Mouse (Mus musculus) ES-CJ7 (cell line): ENCODE measurements around the gene Adcy2.

ENCODE experiments used
- DNase-seq: peaks from one replicate; pipeline ENCODE4 v3.0.0; 2011; ENCODE audit warnings: low read depth, low spot score

Gene Adcy2

DNA sequence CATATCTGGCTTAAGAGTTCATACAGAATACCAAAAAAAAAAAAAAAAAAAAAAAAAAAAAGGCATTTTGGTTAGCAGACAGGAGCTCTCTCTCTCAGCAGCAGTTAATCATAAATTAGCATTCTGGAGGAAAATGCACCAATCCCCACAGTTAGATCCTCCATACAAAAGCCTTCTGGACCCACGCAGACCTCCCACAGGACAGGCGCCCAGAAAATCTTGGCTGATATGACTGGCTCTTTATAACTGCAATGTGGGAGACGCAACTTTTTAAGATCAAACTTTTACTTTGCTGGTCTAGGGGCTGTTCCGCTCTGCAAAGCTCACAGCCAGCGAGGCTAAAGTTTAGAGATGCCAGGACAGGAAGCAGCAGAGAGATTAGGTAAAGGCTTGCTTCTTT is 37.8 kb downstream of the Adcy2 start:
- DNase-seq = no peak

DNA sequence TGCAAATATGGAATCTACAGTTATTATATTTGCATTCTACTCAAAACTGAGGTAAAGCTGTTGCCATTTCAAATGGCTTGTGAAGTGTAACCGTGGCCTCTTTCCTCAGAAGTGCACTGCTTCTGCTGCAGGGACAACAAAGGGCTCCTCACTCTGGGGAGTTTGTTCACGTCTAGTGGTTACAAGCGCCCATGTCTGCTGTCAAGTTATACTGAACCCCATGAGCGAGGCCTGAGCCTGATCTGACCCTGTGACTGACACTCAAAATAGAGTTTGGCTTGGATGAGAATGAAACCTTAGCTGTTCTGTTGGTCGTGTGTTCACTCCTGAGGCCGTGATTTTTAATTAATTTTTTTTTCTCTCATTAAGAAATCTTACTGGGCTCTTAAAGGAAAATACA is 38.8 kb downstream of the Adcy2 start:
- no peak for DNase-seq

DNA sequence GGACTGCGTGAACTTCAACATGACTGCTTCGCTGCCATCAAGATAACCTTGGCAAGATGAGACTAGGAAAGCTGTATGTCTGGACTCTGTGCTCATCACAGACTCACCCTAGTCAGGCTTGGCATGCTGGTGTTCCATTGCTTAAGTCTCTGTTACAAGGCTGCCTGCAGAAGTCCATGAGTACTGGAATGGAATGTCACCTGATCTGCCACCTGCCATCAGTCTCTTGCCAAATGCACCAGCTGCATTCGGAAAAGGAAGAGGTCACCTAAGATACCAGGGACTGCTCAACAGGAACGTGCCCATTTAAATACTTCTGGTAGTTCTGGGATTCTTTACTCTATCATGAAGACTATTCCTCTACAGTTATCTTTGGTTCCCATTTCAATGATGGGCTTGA is 39.9 kb downstream of the Adcy2 start:
- DNase-seq = no peak

DNA sequence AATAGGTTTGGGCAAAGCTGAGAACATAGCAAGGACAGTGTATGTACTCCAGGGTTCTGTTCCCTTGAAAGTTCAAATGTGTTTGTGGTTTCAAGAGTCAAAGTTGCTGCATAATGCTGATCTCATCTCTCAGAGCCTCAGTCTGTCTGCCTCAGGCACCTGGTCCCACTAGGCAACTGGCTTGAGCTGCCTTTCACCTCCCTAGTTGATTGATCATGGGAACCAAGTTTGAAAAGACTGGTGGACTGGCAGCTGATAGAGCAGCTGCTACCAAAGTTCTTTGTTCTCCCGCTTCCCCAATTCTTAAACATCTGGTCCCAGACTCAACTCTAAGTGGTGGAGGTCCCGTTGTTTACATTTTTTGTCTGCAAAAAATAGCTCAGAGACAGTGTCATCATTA is 56.6 kb downstream of the Adcy2 start:
- DNase-seq = no peak

DNA sequence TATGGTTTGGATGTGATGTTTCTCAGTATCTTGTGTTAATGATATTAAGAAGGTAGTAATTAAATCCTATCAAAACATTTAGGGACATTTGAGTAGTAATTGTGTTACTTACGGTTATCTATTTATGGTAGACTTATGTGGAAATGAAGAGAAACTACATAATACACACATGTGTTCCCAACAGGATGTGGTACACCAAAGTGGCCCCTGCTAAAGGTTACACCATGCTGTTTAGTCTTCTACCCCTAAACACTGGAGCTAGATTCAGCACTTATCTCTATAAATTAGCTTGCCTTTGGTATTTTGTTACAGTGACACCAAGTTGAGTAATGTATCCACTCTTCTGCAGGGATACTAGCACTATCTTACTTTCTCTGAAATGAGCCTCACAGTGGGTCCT is 57.9 kb downstream of the Adcy2 start:
- DNase-seq = no peak

DNA sequence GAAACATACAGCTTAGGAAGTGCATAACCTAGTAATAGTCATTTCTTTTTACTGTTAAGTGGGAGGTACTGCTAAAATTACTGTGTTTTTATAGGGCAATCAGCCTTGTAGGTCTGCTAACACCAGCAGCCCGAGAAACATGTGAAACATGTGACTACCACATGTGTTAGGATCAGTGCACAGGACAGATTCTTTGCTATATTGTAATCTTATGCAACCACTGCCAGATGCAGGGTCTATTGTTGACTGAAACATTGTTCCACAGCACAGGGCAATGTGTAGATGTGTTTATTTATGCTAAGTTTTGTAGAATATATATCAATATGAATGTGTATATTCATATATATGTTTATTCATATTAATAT is 67.1 kb downstream of the Adcy2 start:
- DNase-seq = no peak

DNA sequence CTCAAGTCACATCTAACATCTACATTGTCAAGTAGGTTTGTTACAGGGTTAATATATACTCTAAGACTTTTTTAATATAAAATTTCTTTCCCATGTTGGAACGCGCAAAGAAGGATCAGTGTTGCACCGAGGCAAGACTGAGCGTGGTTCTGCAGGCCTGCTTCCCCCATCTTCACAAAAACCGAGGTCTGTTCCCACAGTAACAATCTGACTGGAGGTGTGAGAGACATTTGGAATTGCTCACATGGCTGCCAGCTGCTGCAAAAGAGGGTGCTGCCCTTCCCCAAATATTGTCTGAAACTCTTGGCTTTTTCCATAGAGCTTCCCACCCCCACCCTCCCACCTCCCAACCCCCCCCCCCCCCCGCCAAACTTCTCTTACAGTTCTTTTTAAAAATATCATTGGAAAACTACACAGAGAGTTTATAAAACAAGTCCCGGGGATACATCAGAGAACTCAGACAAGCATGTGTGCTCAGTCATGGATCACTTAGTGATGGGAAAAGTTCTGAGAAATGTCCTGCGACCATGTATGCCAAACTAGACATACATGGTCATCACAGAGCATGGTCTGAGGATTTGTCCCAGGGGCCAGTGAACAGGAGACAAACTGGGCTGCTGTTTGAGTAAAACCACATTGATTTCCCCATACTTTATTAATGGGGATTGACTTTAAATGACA is 67.6 kb downstream of the Adcy2 start:
- DNase-seq = no peak

DNA sequence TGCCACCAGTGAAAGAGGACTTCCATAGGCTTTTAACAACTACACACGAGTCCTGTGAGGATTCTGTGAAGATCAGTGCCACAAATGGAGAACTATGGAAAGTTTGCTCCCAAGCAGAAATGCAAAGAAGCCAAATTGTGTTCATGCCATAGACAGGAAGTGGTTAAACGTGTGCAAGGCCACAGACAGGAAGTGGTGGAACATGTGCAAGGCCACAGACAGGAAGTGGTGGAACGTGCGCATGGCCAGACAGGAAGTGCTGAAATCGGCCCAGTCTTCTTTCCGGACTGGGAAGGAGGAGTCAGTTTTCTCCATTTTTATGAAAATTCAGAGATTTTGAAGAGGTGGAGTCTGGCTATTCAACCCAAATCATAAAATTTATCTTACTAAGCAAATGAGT is 70.9 kb downstream of the Adcy2 start:
- no peak for DNase-seq

DNA sequence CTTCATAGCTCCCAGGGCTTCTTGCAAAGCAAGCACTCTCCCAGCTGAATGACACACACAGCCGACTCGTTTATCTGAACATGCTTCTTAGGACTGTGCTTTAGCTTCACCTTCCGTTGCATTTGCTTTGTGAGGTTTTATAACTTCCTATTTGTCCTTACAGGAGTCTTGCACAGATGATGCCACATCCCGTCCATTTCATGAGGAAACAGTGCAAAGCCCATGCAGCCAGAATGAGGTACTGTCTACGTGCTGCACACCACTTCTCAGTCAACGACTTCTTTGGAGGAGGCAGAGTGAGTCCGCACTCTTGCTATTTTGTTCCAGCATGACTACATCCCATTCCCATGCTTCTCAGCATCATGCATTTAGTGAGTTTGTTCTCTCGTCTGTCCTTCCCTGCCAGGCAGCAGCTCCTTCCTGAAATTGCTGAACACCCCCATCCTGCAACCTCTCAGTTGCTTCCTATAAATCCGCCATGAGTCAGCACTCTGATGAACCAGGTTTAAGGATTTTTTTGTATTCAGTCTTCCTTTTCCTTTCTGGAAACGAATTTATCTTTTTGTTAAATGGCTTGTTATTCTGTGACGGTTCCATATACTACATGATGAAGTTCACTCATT is 85.6 kb downstream of the Adcy2 start:
- no peak for DNase-seq

DNA sequence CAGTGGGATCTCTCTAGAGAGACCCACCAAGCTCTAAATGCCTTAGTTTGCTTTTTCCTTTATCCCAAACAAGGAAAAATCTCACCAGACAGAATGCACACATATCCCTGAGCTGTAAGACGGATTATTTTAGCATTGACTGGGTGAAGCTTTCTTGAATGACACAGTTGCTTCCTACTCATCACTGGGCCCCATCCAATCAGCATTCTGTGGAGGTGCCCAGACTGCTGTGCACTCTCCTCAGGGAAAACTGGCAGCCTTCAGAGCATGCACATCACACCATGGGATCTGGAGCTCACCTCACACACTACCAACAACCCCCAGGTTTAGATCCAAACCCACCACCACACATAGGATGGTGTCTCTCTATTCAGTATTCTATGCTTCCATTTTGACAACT is 92.7 kb downstream of the Adcy2 start:
- no peak for DNase-seq

DNA sequence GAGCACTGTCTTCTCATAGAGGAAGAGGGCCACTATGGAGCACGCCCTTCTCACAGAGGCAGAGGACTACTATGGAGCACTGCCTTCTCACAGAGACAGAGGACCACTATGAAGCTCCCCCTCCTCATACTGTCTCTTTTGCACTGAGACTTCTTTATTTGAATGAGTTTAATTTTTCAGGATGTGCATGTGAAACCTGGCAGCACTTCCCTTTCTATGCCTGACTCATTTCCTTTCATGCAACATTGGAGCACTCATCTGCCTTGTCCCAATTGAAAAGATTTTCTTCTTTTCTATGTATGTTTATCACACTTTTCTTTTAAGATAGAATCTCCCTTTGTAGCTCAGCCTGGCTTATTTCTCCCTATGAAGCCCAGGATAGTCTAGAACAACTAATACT is 96.6 kb downstream of the Adcy2 start:
- DNase-seq = no peak

DNA sequence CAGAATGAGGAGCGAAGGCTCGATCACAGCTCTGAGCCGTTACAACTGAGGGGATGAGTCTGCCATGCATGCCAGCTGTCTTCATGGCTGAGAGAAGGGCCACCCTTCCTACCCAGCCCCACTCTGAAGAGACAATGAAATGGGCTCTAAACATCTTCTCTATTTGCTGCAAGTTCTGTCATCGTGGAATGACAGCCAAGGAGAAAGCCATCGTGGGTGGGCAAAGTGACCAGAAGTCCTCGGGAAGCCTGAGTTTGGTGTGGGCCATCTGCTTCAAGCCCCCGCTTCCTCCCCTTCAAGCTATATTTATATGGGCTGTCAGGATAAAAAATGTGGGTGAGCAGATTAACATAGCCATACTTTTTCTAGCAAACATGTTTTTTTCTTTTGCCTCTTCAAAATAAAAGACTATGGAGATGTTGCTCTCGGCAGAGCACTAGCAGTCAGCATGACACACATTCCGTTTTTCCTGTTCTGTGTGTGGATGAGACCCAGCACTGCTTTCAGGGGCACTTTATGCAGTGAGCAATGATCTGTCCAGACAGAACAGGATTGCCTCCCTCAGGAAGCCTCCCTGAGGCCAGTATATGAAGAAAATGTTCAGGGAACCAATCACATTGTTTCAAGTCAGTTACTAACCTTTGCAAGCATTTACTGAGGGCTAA is 109.3 kb downstream of the Adcy2 start:
- no peak for DNase-seq

DNA sequence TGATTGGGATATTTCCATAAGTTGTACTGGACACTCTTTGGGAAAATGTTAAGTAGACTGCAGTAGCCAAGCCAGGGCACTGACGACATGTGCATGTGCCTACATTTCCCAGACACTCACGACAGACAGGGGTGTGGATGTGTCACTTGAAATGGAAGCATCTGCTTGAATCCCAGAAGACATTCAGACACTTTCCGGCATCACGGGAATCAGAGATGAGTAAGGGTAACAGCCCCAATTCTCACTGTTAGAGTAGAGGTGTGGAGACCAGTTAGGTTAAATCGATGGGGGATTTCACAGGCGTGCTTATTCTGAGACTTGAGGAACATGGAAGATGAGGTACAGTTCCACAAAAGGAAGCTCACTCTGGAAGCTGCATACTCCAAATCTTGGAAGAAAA is 130.6 kb downstream of the Adcy2 start:
- no peak for DNase-seq

DNA sequence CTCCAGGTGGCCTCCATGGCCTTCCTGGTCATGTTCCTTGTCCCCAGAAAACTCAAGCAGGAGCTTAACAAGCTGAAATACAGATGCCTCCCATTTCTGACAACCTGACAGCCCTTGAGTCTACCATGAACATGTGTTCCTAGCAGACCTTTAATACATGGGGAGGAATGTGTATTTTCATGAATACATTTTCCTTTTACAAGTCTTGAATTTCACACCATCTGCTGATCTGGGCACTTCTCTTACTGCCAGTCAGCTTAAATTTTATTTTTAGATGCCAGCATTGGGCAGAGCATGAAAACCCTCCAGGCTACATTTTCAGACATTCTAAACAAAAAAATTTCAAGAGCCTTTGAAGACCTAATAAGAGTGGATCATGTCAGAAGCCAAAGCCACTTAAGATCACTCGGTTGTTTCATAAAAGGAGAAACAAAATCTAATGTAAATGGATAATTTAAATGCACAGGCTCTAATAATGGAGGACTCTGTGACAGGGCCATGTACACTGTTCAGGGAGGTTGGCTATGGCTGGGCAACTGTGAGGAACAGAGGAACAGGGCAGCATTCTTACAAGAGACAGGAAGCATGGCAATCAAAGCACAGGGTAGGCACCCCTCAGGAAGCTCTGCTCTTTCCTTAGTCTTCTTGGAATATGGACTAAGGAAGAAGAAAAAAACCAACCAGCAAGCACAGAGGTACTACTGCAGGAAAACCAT is 131.2 kb downstream of the Adcy2 start:
- no peak for DNase-seq

DNA sequence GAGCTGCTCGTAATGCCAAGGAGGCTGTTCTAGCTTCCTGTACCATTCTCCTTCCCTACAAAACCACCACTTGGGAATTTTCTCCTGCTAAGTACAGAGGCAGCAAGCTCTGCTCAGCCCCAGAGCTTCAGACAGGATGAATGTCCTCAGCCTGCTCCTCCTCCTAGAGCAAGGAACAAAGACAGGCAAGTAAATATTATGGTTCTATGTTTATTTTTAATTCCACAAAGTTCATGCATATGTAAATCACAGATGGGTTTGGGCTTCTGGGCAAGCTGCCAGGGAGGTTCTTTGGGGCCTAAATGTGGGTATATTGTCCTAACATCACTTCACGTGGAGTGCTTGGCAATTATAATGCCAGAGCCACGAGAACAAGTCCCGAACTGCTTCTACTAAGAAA is 139.3 kb downstream of the Adcy2 start:
- no peak for DNase-seq

DNA sequence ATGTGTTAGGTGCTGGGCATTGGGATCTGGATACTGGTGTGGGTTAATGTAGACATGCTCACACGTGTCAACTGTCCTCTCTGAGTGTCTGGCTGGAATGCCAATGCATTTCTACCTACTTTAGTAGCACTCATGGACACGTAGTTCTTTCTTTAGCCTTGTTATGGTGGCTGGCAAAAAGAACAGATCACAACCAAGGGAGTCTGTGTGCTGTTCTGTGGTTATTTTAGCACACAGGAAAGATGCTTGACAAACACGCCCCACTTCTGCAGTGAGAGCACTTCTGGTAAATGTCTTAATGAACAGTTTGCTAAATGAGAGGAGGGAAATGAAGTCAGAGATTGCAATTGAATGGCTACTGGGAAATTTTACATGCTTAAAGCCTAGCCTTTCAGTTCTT is 151.1 kb downstream of the Adcy2 start:
- DNase-seq = no peak

DNA sequence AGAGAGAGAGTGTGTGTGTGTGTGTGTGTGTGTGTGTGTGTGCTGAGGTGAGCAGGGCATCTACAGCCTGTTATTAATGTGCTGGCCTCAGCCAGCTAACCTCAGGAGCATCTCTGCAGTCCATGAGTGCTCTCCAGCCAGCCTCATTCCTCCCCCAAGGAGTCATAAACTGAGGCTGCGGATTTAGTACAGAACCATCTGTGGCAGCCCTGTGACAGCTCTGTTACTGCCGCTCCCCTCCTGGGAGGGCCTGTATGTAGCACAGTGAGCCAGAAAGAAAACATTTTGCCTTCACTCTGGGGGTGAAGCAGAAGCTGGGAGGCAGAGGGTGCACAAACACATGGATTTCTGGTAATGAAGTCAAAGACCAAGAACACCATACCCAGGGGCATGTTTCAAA is 159.8 kb downstream of the Adcy2 start:
- DNase-seq = no peak

DNA sequence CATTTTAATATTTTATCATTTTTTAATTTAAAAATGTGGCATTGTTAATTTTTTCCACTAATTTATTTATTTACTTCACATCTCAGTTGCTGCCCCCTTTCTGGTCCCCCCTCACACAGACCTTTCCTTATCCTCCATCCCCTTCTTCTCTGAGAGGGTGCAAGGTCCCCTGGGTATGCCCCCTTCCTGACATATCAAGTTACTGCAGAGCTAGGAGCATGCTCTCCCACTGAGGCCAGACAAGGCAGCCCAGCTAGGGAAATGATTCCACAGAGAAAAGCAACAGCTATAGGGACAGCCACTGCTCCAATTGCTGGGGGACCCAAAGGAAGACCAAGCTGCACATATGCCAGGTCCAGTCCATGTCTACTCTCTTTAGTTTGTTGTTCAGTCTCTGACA is 163.2 kb downstream of the Adcy2 start:
- DNase-seq = no peak

DNA sequence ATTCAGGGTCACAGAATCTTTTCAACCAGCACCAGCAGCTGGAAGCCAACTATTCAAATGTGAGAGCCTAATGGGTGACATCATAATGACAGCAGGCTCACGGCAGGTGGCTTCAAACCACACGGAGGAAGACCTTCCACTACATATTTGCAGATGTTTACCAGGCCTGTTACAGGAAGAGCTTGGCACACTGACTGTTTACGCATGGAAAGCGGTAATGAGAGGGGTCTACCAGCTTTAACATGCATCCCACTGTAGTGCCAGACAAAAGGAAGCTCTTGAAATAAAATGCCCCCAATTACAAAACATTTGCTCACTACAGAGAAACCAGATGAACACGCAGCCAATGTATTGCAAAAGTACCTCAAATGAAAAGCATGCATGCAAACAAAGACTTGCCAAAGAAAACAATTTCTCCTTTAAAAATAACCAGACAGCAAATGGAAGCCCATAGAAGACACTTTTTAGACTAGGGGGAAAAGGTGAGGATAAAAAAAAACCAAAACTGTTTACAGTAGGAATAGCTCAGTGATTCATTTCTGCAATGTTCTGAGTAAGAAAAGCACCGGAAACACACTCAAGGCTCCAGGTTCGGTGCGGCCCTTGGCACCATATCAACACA is 163.8 kb downstream of the Adcy2 start:
- peak; percentile 3 for DNase-seq

DNA sequence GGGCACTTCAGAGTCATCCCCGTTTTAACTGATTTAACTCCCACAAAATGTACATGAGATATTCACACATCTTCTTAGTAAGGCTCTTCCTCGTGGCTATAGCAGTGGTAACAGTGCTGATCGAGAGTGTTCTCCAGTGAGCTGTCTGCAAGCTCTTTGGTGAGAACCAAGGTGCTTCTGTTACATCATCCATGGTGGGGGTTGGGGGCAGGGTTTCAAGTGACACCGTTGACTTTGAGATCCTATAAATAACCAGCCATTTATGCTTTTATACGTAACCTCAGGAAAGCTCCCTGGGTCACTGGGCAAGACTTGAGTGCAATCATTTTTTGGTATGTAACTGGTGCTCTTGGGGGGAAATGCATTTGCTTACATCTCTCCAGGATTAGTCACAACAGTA is 167.2 kb downstream of the Adcy2 start:
- no peak for DNase-seq

DNA sequence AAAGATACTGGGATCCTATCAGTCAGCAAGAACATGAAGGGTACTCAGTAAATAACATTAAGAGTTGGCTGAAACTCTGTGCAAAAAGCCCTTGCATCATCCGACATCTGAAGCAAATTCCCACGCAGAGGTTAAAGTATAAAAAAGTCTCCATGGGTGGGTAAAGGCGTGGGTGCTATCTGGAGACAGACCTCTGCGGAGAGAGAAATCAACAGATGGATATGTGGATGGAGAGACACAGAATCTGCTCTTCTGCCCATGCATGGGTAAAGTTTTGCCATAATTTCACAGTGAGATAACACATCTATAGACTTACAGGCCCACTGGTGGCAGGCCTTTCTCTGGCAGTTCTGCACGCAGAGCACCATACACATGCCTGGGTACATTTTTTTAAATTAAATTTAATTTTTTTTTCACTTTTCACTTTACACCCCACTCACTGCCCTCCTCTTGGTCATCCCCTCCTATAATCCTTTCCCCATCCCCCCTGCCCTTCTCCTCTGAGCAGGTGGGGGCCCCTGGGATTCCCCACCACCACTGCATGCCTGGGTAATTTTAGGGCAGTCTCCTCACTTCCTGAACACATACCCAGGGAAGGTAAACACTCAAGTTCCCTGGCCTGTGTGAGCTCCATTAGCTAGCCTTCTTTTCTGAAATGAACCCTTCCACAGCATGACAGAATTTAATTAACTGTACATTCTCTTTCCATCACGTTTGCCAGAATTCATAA is 169.1 kb downstream of the Adcy2 start:
- DNase-seq = no peak

DNA sequence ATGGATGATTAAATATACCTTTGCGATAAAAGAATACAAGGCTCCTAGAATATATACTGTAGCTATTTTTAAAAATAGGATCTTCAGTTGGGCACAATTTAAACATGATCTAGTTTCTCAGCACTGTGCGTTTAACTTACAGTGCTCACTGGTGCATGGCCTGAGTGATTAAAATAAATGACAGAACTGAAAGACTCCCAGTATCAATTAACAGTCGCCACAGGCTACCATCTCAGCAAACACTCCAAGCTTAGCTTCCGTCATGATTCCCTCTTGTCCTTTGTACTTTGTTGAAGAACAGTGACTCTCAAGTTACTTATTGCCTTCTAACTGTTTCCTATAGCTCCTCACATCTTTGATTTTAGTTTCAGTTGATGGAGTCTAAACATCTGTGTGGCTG is 170.9 kb downstream of the Adcy2 start:
- no peak for DNase-seq
